Mouse (Mus musculus): ENCODE measurements around the gene Fpr3.
"Not testable (repeated sequence)": the region's sequence is repeated elsewhere in the genome, so short reads cannot be mapped to it uniquely, and the experiment has no call there.

Fpr3 gene

DNA sequence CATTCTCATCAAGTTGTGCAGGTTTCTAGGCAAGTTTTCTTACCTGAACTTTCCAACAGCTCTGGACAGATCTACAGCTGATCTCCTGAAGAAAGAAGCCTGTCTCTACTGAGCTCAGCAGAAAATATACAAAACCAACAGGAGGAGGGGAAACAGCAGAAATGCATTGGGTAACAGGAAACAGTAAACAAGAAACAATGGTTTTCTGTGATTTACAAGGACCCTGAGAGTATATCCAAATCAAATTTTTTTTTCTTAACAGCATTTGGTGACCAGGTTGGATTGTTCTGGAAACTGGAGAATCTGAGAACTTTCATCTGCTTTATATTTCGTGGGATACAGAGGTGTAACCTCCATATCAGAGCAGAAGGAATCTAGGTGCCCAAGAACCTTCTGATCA is 3.8 kb upstream of the Fpr3 start, which contains the start of gene Fpr1:
Gene Fpr1, minus strand, starts transcription at position 101 of the 400 bp plus-strand sequence.
- DNase-seq = no peak

DNA sequence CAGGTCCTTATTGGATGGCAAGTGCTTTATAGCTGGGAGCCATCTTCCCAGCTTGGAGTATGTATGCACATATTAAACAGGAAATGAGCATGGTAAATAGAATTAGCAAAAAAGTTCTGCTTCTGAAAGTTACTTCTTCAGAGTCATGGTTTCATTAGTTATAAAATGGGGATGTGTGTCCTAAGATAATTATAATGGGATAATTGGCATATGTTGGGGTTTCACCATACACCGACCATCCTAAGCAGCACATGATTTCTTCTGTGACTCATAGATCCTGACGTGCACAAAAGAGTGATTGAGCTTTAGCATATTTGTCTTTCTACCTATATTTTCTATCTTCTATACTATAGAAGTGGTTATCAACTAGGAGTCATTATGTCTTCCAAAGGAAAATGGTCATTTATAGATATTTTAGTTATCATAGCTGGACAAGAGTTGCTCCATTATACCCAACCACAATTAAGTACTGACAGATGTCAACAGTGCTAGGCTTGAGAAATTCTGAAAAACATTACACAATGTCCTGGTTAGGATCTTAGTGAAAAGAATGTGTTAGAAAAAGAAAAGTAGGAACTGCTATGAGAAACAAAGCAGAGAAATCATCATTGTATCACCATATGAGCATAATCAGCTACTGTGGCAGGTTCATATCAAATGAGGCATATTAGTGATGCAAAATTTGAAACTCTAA is 2.2 kb downstream of the Fpr3 start:
- no peak for DNase-seq

DNA sequence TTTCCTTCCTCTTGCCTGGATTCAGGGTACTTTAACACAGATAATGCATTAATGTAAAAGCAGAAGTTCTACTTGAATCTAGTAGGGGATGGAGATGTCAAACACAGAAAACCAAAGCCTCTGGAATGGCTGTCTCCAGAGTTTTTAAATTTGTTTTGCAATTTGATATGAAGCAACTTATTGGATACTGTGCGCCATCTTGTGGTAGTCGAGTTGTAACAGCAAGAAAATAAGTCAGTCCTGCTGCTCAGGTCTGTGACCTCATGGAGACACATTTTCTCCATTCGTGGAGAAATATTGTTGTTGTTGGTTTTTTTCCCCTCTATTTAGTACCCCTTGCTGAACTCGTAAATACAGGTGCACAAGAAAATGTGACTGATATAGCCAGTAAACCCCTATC is 8.4 kb downstream of the Fpr3 start:
- peak; percentile 58 for DNase-seq

DNA sequence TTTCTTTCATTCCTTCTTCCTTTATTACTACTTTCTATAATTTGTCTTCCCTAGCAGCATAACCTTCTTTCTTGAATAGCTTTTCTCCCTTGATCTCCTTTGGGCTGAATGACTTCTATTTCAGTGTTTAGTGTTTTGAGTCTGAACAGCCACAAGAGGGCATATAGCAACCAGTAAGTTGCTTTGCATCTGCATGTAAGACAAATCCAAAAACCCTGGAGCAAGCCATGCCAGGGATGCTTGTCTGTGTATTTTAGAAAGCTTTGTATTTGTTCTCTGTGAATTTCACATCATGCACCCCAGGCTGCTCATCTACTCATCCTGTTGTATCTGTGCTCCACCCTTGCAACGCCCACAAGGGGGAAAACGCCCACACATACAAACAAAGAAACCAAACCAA is 11.6 kb downstream of the Fpr3 start:
- no peak for DNase-seq

DNA sequence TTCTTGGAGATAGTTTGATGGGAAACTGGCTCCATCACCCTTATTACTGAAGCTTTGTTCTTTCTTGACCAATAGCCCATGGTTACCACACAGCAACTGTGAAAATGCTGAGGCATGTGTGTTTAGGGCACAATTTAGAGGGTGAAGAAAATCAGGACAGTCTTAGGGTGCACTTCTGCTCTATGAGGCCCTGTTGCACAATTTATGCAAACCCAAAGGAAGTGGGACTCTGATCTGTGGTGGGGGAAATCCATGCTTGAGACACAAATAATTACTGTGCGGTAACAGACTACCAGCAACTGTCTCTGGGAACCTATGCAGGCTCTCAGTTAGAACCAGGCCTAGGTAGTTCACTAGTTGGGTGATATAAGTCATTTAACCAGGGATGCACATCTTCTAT is 13.1 kb downstream of the Fpr3 start:
- no peak for DNase-seq

DNA sequence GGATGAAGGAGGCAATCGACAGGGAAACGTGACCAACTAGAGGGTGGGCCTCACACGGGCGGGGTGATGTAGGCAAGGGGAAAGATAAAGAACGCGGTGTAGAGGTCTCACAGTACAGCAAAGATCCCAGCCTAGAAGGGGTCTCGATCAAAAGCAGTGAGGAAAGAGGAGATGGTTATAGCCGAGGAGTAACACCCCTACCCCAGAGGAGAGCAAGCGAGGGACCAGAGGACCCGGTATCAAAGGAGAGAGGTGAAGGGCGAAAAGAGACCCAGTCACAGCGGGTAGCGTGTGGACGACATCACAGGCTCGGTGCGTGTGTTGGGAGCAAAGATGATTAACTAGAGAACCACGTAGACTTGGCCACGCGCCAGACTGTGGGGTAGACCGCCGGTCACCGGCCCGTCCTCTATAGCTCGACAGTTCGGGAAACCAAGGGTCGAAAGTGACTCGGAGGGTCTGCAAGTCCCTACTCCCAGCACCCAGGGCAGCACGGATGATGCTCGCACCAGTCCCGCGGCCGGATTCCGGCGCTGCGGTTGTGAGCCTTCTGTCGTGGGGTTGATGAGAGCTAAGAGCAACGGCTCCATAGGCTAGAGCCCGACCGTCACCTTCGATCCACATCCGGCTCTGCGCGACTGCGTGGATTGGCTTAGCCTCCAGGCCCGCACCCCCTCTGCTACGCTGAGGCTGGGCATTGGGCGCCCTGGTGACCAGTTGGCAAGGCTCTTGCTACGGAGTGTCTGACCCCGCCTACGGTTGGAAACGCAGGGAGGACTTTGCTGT is 22.2 kb downstream of the Fpr3 start:
- DNase-seq = peak; percentile 84

DNA sequence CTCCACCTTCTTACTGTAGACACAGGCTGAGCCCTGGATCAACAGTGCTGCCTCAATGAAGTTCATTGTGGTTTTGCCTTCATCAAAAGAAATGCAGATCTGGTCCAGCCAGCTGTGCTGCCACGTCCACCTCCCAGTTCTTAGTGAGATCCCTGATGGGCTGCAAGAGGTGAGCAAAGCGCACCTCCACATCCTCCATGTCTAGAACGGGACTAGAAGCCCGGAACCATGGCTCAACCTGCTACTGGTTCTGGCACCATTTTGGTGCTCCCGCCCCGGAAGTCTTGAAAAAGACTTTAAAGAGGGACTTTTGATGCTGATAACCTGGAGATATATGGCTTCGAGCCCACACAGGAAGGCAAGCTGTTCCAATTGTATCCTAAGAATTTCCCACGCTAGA is 25.0 kb downstream of the Fpr3 start:
- not testable (repeated sequence) for DNase-seq

DNA sequence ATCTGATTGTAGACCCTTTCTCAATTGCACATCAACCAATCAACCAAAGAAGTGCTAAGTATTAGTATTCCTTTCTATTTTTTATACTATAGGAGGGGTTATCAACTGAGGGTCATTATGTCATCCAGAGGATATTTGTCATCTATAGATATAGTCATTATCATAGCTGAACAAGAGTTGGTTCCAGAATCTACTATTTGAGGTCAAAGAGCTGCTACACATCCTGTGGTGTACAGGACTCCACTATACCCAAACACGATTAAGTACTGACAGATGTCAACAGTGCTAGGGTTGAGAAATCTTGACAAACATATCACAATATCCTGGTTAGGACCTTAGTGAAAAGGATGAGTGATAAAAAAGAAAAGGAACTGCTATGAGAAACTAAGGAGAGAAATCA is 29.7 kb downstream of the Fpr3 start:
- no peak for DNase-seq

DNA sequence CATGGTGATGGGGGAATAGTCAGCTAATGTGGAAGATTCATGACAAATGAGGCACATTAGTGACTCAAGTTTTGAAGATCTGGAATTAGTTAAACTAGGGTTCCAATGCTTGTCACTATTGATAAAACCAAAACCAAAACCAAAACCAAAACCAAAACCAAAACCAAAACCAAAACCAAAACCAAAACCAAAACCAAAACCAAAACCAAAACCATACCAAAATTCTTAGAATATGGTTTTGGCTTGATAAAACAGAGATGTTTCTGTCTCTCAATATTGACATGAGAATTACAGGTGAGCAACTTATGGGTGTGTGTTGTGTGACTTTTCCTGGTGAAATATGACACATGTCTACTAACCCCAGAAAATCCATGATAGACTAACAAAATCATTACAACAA is 30.1 kb downstream of the Fpr3 start:
- no peak for DNase-seq

DNA sequence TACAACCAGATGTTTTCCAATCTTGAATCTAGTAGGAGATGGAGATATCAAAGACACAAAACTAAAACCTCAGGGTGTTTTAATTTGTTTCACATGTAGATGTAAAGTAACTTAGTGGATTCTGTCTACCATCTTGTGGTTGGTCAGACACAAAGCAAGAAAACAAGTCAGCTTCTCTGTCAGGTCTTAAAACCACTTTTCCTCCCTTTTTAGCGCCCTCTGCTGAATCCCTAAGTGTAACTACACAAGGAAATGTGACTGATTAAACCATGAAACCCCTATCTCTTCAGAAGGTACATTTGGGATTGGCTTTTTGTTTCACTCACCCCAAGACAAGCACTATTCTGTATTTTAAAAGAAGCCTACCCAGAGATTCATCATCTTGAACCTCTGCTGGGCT is 85.8 kb downstream of the Fpr3 start:
- DNase-seq = no peak

DNA sequence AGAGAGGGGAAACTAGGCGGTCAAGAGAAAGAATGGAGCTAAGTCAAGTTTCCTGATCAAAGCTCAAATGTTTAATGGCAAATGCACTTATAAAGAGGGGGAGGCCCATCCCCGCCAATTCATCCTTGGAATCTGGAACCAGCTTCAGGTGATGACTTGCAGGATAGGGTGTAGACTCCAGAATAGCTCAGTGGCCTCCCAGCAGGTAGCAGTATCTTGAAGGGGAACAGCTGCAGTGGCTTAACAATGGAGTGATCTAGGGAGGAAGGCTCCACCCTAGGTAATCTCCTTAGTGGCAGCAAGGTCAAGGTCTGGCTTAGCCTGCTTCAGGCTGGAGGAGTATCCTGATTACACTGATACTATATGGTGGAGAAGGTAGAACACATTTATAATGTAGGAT is 93.6 kb downstream of the Fpr3 start:
- not testable (repeated sequence) for DNase-seq

DNA sequence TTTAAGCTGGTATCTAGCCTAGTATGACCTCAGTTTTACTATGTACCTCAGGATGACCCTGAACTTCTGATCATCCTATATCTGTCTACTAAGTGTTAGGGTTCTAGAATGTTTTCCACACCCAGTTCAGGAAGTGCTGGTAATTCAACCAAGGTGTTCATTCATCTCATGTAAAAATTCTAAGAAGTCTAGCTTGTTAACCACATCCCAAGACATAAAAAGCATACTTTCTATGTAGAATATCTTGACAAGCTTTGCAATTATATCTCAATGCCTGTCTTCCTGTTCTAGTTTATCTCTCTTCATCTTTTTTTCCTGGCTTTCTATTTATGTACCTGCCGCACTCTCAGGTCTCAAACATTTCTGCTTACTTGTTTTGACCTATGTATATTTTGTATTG is 117.1 kb downstream of the Fpr3 start:
- DNase-seq = no peak

Measured in cerebellum, adult 9-10 months (tissue).